Mouse (Mus musculus) heart, adult 2 months (tissue): ENCODE data around the gene Galnt5. TPM values are rescaled to one million over a fixed set of nuclear protein-coding genes. Genes with fewer than 3 reads are reported as not detected.

Experiments used
- DNase-seq, 2 experiments: peaks; one replicate each; pipeline ENCODE4 v3.0.0; 2021
- H3K27ac ChIP-seq: fragments of 200-600 bp; 2 replicates; pipeline ENCODE4 v1.8.1; 2022
- H3K27me3 ChIP-seq: fragments of 200-500 bp; 2 replicates; pipeline ENCODE4 v1.6.1; 2012; ENCODE audit warnings: mild to moderate bottlenecking, low read length, inconsistent platforms, mixed read lengths; ENCODE audit not compliant: control insufficient read depth, insufficient read depth
- H3K36me3 ChIP-seq: fragments of 200-500 bp; 2 replicates; pipeline ENCODE4 v1.6.1; 2012; ENCODE audit warnings: low read length, inconsistent platforms; ENCODE audit not compliant: control insufficient read depth, insufficient read depth
- H3K4me1 ChIP-seq: fragments of 200-500 bp; 2 replicates; pipeline ENCODE4 v1.6.1; 2011; ENCODE audit warnings: low read length; ENCODE audit not compliant: control insufficient read depth, insufficient read depth
- H3K4me3 ChIP-seq: fragments of 200-600 bp; 2 replicates; pipeline ENCODE4 v1.8.1; 2022
- H3K79me2 ChIP-seq: fragments of 200-500 bp; replicated peaks from 2 replicates; pipeline ENCODE4 v1.6.1; 2012; ENCODE audit warnings: mild to moderate bottlenecking, inconsistent platforms, low read length, moderate library complexity, mixed read lengths; ENCODE audit not compliant: control insufficient read depth, insufficient read depth
- H3K9ac ChIP-seq: fragments of 200-500 bp; 2 replicates; pipeline ENCODE4 v1.6.1; 2012; ENCODE audit warnings: low read depth, mild to moderate bottlenecking, control low read depth, inconsistent platforms, low read length, mixed read lengths
- CTCF ChIP-seq: fragments of 200-600 bp; IDR thresholded peaks from 2 replicates; pipeline ENCODE4 v1.8.1; 2022; ENCODE audit warnings: antibody characterized with exemption, mild to moderate bottlenecking, moderate library complexity
- EP300 ChIP-seq: fragments of 200-500 bp; IDR thresholded peaks from 2 replicates; pipeline ENCODE4 v1.6.1; 2011; ENCODE audit warnings: low read depth, low read length, control low read depth; ENCODE audit not compliant: insufficient read depth
- POLR2A ChIP-seq: fragments of 200-500 bp; IDR thresholded peaks from 2 replicates; pipeline ENCODE4 v1.6.1; 2011; ENCODE audit warnings: mild to moderate bottlenecking, low read depth, low read length, control low read depth; ENCODE audit not compliant: insufficient read depth
- WGBS: fragments of 180-500 bp; shearing (Covaris S2); methylation state at CpG from one replicate; pipeline ENCODE4 v1.1.7; 2018; 5-methylcytosine and 5-hydroxymethylcytosine counted together
- intact Hi-C: fragments of 180-260 bp; cut with DNase I; formaldehyde crosslinking; loops from one replicate; pipeline ENCODE4 v1.15.1; 2025
- polyA plus RNA-seq: library from polyadenylated mRNA; depleted of rRNA; stranded (reverse); fragments of >200 nt; gene quantifications from 2 replicates; pipeline ENCODE4 v1.2.3, GENCODE M21; 2012
- total RNA-seq, 2 experiments: library from RNA; stranded (reverse); gene quantifications; 2 replicates each; pipeline ENCODE4 v1.2.3; 2021

Galnt5 gene
- total and polyA plus RNA-seq, 3 experiments = 0.04 TPM; not detected in 2

DNA sequence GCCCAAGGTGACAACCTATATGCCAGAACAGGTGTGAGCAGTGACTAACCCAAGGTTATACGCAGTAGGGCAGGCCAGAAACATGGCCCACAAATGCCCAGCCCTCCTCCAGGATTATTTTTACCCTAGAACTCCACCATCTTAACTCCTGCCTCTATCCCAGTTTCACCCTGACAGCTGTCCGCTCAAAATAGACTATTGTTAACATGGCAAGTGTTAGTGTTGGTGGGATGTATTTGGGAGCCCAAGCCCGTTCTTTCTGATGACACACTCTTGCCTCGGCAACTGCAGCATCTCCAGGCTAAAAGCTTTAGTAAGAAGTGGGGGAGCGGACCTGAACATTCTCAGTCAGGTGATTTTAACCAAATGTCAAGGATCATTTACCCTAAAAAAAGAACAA is 9.4 kb downstream of the Galnt5 start:
- DNase-seq = no peak
- no peaks in the 10 kb centered on the region for H3K27me3 ChIP-seq
- no peak for TF ChIP-seq POLR2A
- no peak for TF ChIP-seq EP300
- no peak for TF ChIP-seq CTCF
- no peak overlapping the region for H3K9ac ChIP-seq
- no peak overlapping the region for H3K27ac ChIP-seq
- H3K36me3 ChIP-seq = no peaks in the 10 kb centered on the region
- no peaks in the 10 kb centered on the region for H3K79me2 ChIP-seq
- 71% methylated on average over 5 of the region's 5 CpGs for WGBS
- intact Hi-C loops = no loop called here
- no peaks in the 10 kb centered on the region for H3K4me1 ChIP-seq
- no peak overlapping the region for H3K4me3 ChIP-seq

DNA sequence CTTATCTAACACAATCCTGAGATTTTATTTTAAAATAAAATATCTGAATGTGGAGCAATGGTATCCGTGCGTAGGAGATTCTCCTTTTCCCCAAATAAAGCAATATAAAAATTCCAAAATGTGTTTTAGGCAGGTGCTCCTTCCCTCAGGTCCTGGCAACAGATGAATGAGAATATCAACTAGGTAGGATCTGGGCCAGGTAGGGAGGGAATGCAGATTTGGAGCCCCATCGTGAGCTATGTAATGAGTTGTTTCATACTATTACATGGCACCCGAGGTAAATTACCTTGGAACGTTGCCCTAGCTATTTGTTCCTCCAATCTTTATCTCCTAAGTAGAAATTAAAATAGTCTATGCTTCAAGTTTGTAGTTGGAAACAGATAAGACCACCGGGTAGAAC is 25.9 kb downstream of the Galnt5 start:
- Histone ChIP-seq H3K4me1 (no peaks in the 10 kb centered on the region), H3K79me2 (no peaks in the 10 kb centered on the region), H3K27me3 (no peaks in the 10 kb centered on the region), H3K36me3 (no peaks in the 10 kb centered on the region), H3K4me3 (no peak overlapping the region), H3K9ac (no peak overlapping the region), H3K27ac (no peak overlapping the region)
- 65% methylated on average over 6 of the region's 6 CpGs for WGBS
- DNase-seq = no peak
- TF ChIP-seq CTCF = no peak
- TF ChIP-seq POLR2A = no peak
- no peak for TF ChIP-seq EP300
- intact Hi-C loops = no loop called here

DNA sequence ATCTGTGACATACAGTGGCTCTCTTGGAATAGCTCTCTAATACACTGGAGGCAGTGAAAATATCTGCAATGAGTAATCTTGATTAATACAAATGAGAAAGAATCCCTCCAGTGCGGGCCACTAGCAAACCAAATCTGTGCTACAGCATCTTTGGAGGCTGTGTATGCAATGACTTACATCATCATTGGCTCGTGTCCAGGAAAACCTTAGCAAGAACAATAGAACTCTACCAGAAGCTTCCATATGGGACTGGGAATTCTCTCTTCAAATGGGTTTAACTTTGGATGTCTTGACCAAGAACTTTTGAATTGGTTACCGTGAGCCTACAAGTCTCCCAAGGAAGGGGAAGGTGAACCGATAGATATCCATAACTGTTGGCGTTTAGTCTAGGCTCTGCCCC is 29.1 kb downstream of the Galnt5 start:
- no peaks in the 10 kb centered on the region for H3K79me2 ChIP-seq
- no peaks in the 10 kb centered on the region for H3K4me1 ChIP-seq
- H3K36me3 ChIP-seq = no peaks in the 10 kb centered on the region
- H3K27ac ChIP-seq = no peak overlapping the region
- TF ChIP-seq EP300 = no peak
- no peak for TF ChIP-seq POLR2A
- TF ChIP-seq CTCF = no peak
- H3K27me3 ChIP-seq = no peaks in the 10 kb centered on the region
- H3K9ac ChIP-seq = no peak overlapping the region
- WGBS = 44% methylated on average over 5 of the region's 5 CpGs
- no peak overlapping the region for H3K4me3 ChIP-seq
- no peak for DNase-seq
- intact Hi-C loops = no loop called here

DNA sequence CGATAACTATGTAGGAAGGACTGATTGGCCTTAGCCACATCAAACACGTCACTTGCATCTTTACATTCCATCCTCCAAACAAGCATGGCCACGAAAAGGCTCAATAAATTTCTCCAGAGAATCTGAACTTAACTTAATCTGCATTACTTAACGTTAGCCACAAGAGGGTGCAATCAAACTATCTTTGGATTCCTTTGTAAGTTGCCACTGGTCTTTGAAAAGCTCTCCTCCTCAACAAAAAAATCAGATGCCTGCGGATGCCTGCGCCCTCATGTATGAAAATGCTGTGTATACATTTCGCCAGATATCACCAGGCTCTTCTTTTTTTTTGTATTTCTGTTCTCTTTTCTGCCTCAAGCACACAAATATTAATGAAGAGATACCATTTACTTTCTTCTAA is 31.7 kb downstream of the Galnt5 start:
- Histone ChIP-seq H3K27ac (no peak overlapping the region), H3K79me2 (no peaks in the 10 kb centered on the region), H3K4me1 (no peaks in the 10 kb centered on the region), H3K4me3 (no peak overlapping the region), H3K9ac (no peak overlapping the region), H3K27me3 (no peaks in the 10 kb centered on the region), H3K36me3 (no peaks in the 10 kb centered on the region)
- TF ChIP-seq EP300 (no peak), CTCF (peak; percentile 70)
- 24% methylated on average over 7 of the region's 7 CpGs for WGBS
- DNase-seq = no peak
- intact Hi-C loops = loop anchor here (2.0 kb wide), 1 partner anchor 429 kb away; no protein-coding TSS in a partner anchor

GRCm38 (mm10) chr2:58031431-58031830 is 33.7 kb downstream of the Galnt5 start:
- intact Hi-C loops = no loop called here
- Histone ChIP-seq H3K4me1 (no peaks in the 10 kb centered on the region), H3K9ac (no peak overlapping the region), H3K79me2 (no peaks in the 10 kb centered on the region), H3K4me3 (no peak overlapping the region), H3K36me3 (no peaks in the 10 kb centered on the region), H3K27me3 (no peaks in the 10 kb centered on the region), H3K27ac (no peak overlapping the region)
- TF ChIP-seq EP300 (no peak), POLR2A (no peak), CTCF (no peak)
- WGBS = 66% methylated on average over 3 of the region's 3 CpGs
- DNase-seq = no peak

DNA sequence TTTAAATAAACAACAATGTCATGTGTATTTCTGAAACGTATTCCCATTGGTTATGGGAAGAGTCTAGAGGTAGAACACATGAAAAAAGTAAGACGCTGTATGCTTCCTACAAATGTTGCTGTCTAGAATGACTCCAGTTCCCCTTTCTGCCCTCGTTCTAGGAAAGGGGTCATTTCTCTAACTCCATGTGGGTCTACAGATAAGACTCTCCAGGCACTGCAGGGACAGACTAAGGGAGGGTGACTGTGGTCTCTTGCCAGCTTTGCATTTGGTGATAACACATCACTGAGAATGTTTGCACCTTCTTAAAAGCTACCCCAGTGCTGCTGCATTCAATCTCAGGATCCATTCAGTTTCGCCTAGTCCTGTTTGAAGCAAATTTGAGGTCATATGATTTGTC is 38.0 kb downstream of the Galnt5 start:
- DNase-seq = no peak
- intact Hi-C loops = no loop called here
- Histone ChIP-seq H3K79me2 (no peaks in the 10 kb centered on the region), H3K4me1 (no peaks in the 10 kb centered on the region), H3K36me3 (no peaks in the 10 kb centered on the region), H3K9ac (no peak overlapping the region), H3K4me3 (no peak overlapping the region), H3K27ac (no peak overlapping the region), H3K27me3 (no peaks in the 10 kb centered on the region)
- WGBS = 67% methylated on average over 4 of the region's 4 CpGs
- TF ChIP-seq EP300 (no peak), POLR2A (no peak), CTCF (no peak)
